Mouse (Mus musculus): ENCODE results near the gene Capns2.

GRCm38 (mm10) chr8:92858475-92859182 is 42.6 kb upstream of the Capns2 start:
- TF ChIP-seq ZC3H11A (IDR thresholded peaks at IDR 0.05; ENCODE audit: borderline replicate concordance, low read depth, low read length) (no peak), ZNF384 (IDR thresholded peaks at IDR 0.05; ENCODE audit: low read depth, low read length) (no peak), MAFK (IDR thresholded peaks at IDR 0.05; ENCODE audit: insufficient read depth, low read depth, low read length) (no peak)

Data from ES-E14 (cell line).